Comparison of ENCODE assay signal across 29 mouse cellular contexts in genomic region chr13:91761654-91762445, GRCm38 (mm10). TPM values are rescaled to one million over a fixed set of nuclear protein-coding genes. Genes with fewer than 3 reads are reported as not detected.
DNase-seq lines count a peak whose midpoint lies in the region; ATAC-seq and TF ChIP-seq lines count a peak whose summit lies in the region.
"Had no signal": no experiment of that assay in that cellular context is flagged by ENCODE, and none has a peak within 500 bp of the region (broad histone marks: within the 10 kb centered on the region; RNA-seq: fewer than 3 reads in every experiment).

No protein-coding gene starts in this region.

- 90% methylated on average over 6 of the region's 6 CpGs for WGBS in kidney, embryonic 14.5 days
- WGBS in intestine, postnatal 0 days = 68% methylated on average over 6 of the region's 6 CpGs
- WGBS in forebrain, postnatal 0 days = 90% methylated on average over 6 of the region's 6 CpGs
- 95% methylated on average over 6 of the region's 6 CpGs for WGBS in hindbrain, embryonic 14.5 days

- DNase-seq in kidney, adult 11 months = peak; percentile 57
- DNase-seq in testis, postnatal 10 days (ENCODE audit: low spot score) = no peak
- DNase-seq in forebrain, postnatal 0 days = no peak
- no peak for DNase-seq in hindbrain, embryonic 14.5 days (ENCODE audit: low spot score)
- DNase-seq in cerebellum, adult 11 months = no peak
- DNase-seq: cerebellum, adult 2 months; cerebellum, postnatal 25 days; heart, postnatal 4 days; layer of hippocampus, adult 9-11 months; lung, postnatal 4 days; retina, postnatal 1 day; thymus, adult 18-20 months; thymus, postnatal 36 days had no signal

- TF ChIP-seq POLR2A in testis, adult 2 months (IDR thresholded peaks at IDR 0.05; ENCODE audit: control insufficient read depth, low read depth, low read length) = no peak

- no peak overlapping the region for H3K27ac ChIP-seq in kidney, embryonic 14.5 days (ENCODE audit: low read depth, low read length)
- H3K27ac ChIP-seq in testis, adult 2 months (ENCODE audit: control insufficient read depth, insufficient read depth, low read depth, low read length) = peak overlapping the region; percentile 13; the same call in 1 of the 2 replicates
- peak overlapping the region; percentile 72 for H3K27ac ChIP-seq in intestine, postnatal 0 days (ENCODE audit: low read depth, low read length)
- no peak overlapping the region for H3K27ac ChIP-seq in forebrain, postnatal 0 days (ENCODE audit: low read depth, low read length)
- no peak overlapping the region for H3K27ac ChIP-seq in hindbrain, embryonic 14.5 days
- H3K27ac ChIP-seq: embryonic facial prominence, embryonic 12.5 days; forebrain, embryonic 12.5 days; heart, embryonic 15.5 days; hindbrain, embryonic 15.5 days; left cerebral cortex, adult 2 months; limb, embryonic 15.5 days; liver, embryonic 15.5 days; midbrain, embryonic 15.5 days; neural tube, embryonic 13.5 days had no signal

- no peaks in the 10 kb centered on the region for H3K9me3 ChIP-seq in kidney, embryonic 14.5 days (ENCODE audit: control insufficient read depth, low read length)
- no peaks in the 10 kb centered on the region for H3K9me3 ChIP-seq in intestine, postnatal 0 days (ENCODE audit: control insufficient read depth)
- no peaks in the 10 kb centered on the region for H3K9me3 ChIP-seq in forebrain, postnatal 0 days (ENCODE audit: low read length)
- no peaks in the 10 kb centered on the region for H3K9me3 ChIP-seq in hindbrain, embryonic 14.5 days (ENCODE audit: control insufficient read depth, low read length)
- H3K9me3 ChIP-seq: embryonic facial prominence, embryonic 12.5 days; forebrain, embryonic 12.5 days; heart, embryonic 15.5 days; hindbrain, embryonic 15.5 days; limb, embryonic 15.5 days; liver, embryonic 15.5 days; midbrain, embryonic 15.5 days; neural tube, embryonic 13.5 days had no signal

- H3K4me3 ChIP-seq in kidney, embryonic 14.5 days (ENCODE audit: low read length) = no peak overlapping the region
- no peak overlapping the region for H3K4me3 ChIP-seq in testis, adult 2 months (ENCODE audit: control insufficient read depth, low read depth, low read length)
- no peak overlapping the region for H3K4me3 ChIP-seq in intestine, postnatal 0 days (ENCODE audit: low read depth, low read length)
- no peak overlapping the region for H3K4me3 ChIP-seq in forebrain, postnatal 0 days (ENCODE audit: low read depth, low read length)
- H3K4me3 ChIP-seq in hindbrain, embryonic 14.5 days (replicated peaks; ENCODE audit: low read length) = no peak overlapping the region
- H3K4me3 ChIP-seq: embryonic facial prominence, embryonic 12.5 days; forebrain, embryonic 12.5 days; heart, embryonic 15.5 days; hindbrain, embryonic 15.5 days; left cerebral cortex, adult 2 months; limb, embryonic 15.5 days; liver, embryonic 15.5 days; midbrain, embryonic 15.5 days; neural tube, embryonic 13.5 days had no signal

- no peaks in the 10 kb centered on the region for H3K27me3 ChIP-seq in kidney, embryonic 14.5 days (ENCODE audit: control insufficient read depth, insufficient read depth, low read length)
- no peaks in the 10 kb centered on the region for H3K27me3 ChIP-seq in testis, adult 2 months (ENCODE audit: control insufficient read depth, insufficient read depth, low read length)
- no peaks in the 10 kb centered on the region for H3K27me3 ChIP-seq in intestine, postnatal 0 days (replicated peaks; ENCODE audit: control insufficient read depth, insufficient read depth, low read length)
- H3K27me3 ChIP-seq in forebrain, postnatal 0 days (ENCODE audit: insufficient read depth, low read length) = no peaks in the 10 kb centered on the region
- no peaks in the 10 kb centered on the region for H3K27me3 ChIP-seq in hindbrain, embryonic 14.5 days (ENCODE audit: control insufficient read depth, insufficient read depth, low read length)
- H3K27me3 ChIP-seq: embryonic facial prominence, embryonic 12.5 days; forebrain, embryonic 12.5 days; heart, embryonic 15.5 days; hindbrain, embryonic 15.5 days; limb, embryonic 15.5 days; liver, embryonic 15.5 days; midbrain, embryonic 15.5 days; neural tube, embryonic 13.5 days had no signal

- H3K4me1 ChIP-seq in kidney, embryonic 14.5 days (ENCODE audit: control insufficient read depth, insufficient read depth, low read length) = no peaks in the 10 kb centered on the region
- no peaks in the 10 kb centered on the region for H3K4me1 ChIP-seq in testis, adult 2 months (ENCODE audit: control insufficient read depth, insufficient read depth, low read length)
- no peaks in the 10 kb centered on the region for H3K4me1 ChIP-seq in intestine, postnatal 0 days (replicated peaks; ENCODE audit: control insufficient read depth, insufficient read depth, low read length)
- H3K4me1 ChIP-seq in forebrain, postnatal 0 days (ENCODE audit: insufficient read depth) = no peaks in the 10 kb centered on the region
- H3K4me1 ChIP-seq in hindbrain, embryonic 14.5 days (replicated peaks; ENCODE audit: control insufficient read depth, insufficient read depth, low read length) = no peaks in the 10 kb centered on the region
- H3K4me1 ChIP-seq: embryonic facial prominence, embryonic 12.5 days; forebrain, embryonic 12.5 days; heart, embryonic 15.5 days; hindbrain, embryonic 15.5 days; limb, embryonic 15.5 days; liver, embryonic 15.5 days; midbrain, embryonic 15.5 days; neural tube, embryonic 13.5 days had no signal

- no peak overlapping the region for H3K4me2 ChIP-seq in kidney, embryonic 14.5 days (replicated peaks; ENCODE audit: low read depth, low read length)
- H3K4me2 ChIP-seq in intestine, postnatal 0 days (replicated peaks; ENCODE audit: low read depth) = no peak overlapping the region
- no peak overlapping the region for H3K4me2 ChIP-seq in forebrain, postnatal 0 days (ENCODE audit: low read depth)
- no peak overlapping the region for H3K4me2 ChIP-seq in hindbrain, embryonic 14.5 days (replicated peaks)
- H3K4me2 ChIP-seq: embryonic facial prominence, embryonic 12.5 days; forebrain, embryonic 12.5 days; heart, embryonic 15.5 days; hindbrain, embryonic 15.5 days; limb, embryonic 15.5 days; liver, embryonic 15.5 days; midbrain, embryonic 15.5 days; neural tube, embryonic 13.5 days had no signal

- no peak for TF ChIP-seq CTCF in testis, adult 2 months (IDR thresholded peaks at IDR 0.05; ENCODE audit: control insufficient read depth, insufficient read depth, insufficient replicate concordance, low read depth, low read length)
- no peak for TF ChIP-seq CTCF in intestine, postnatal 0 days (IDR thresholded peaks at IDR 0.05; ENCODE audit: low read depth)
- no peak for TF ChIP-seq CTCF in forebrain, postnatal 0 days (IDR thresholded peaks at IDR 0.05; ENCODE audit: low read depth)

- H3K9ac ChIP-seq in kidney, embryonic 14.5 days (ENCODE audit: low read depth, low read length) = no peak overlapping the region
- no peak overlapping the region for H3K9ac ChIP-seq in intestine, postnatal 0 days (ENCODE audit: low read depth, low read length)
- H3K9ac ChIP-seq in forebrain, postnatal 0 days = no peak overlapping the region
- no peak overlapping the region for H3K9ac ChIP-seq in hindbrain, embryonic 14.5 days
- H3K9ac ChIP-seq: embryonic facial prominence, embryonic 12.5 days; forebrain, embryonic 12.5 days; heart, embryonic 15.5 days; hindbrain, embryonic 15.5 days; limb, embryonic 15.5 days; liver, embryonic 15.5 days; midbrain, embryonic 15.5 days; neural tube, embryonic 13.5 days had no signal

- no peaks in the 10 kb centered on the region for H3K36me3 ChIP-seq in kidney, embryonic 14.5 days (ENCODE audit: control insufficient read depth, insufficient read depth, low read length)
- no peaks in the 10 kb centered on the region for H3K36me3 ChIP-seq in testis, adult 2 months (ENCODE audit: control insufficient read depth, insufficient read depth, low read length)
- H3K36me3 ChIP-seq in intestine, postnatal 0 days (ENCODE audit: control insufficient read depth, insufficient read depth) = no peaks in the 10 kb centered on the region
- H3K36me3 ChIP-seq in forebrain, postnatal 0 days (ENCODE audit: insufficient read depth) = no peaks in the 10 kb centered on the region
- H3K36me3 ChIP-seq in hindbrain, embryonic 14.5 days (replicated peaks; ENCODE audit: control insufficient read depth, insufficient read depth) = no peaks in the 10 kb centered on the region
- H3K36me3 ChIP-seq: embryonic facial prominence, embryonic 12.5 days; forebrain, embryonic 12.5 days; heart, embryonic 15.5 days; hindbrain, embryonic 15.5 days; limb, embryonic 15.5 days; liver, embryonic 15.5 days; midbrain, embryonic 15.5 days; neural tube, embryonic 13.5 days had no signal

- ATAC-seq in kidney, embryonic 14.5 days (ENCODE audit: low FRiP score, low TSS enrichment) = no peak
- ATAC-seq in intestine, postnatal 0 days = peak; percentile 76
- no peak for ATAC-seq in forebrain, postnatal 0 days
- no peak for ATAC-seq in hindbrain, embryonic 14.5 days (ENCODE audit: low FRiP score)
- ATAC-seq: midbrain, embryonic 15.5 days had no signal

RNA-seq across cellular contexts. Expression of gene Acot12, which starts 20.5 kb away (rescaled TPM):
- polyA plus RNA-seq in kidney, embryonic 14.5 days (2014; fragmentation: Nextera tagmentation; extraction: Ambion mirVana) = 0.18 TPM in 1 of 2 replicates, not detected in the other
- polyA plus RNA-seq in testis, adult 2 months (2012; rRNA removed) = 8.3 and 10.9 TPM in 2 replicates
- 21.8 and 24.1 TPM in 2 replicates for polyA plus RNA-seq in intestine, postnatal 0 days (2015; fragmentation: Nextera tagmentation; extraction: Ambion mirVana)
- total RNA-seq in forebrain, postnatal 0 days (2014; rRNA removed) = 0.14 and 0.15 TPM in 2 replicates
- 0.10 and 0.34 TPM in 2 replicates for polyA plus RNA-seq in forebrain, postnatal 0 days (2015; fragmentation: Nextera tagmentation; extraction: Ambion mirVana)
- polyA plus RNA-seq in hindbrain, embryonic 14.5 days (2014; fragmentation: Nextera tagmentation; extraction: Ambion mirVana) = 0.24 TPM in 1 of 2 replicates, not detected in the other
- total RNA-seq: ES-E14; gastrocnemius, adult 18-20 months; heart, postnatal 4 days had no signal
- polyA plus RNA-seq: forebrain, embryonic 12.5 days; hindbrain, embryonic 15.5 days; limb, embryonic 15.5 days; lung, embryonic 16.5 days; neural tube, embryonic 13.5 days; stomach, embryonic 14.5 days had no signal

RNA-seq across cellular contexts. Expression of gene Zcchc9, which starts 45.7 kb away (rescaled TPM):
- 31.5 and 34.0 TPM in 2 replicates for polyA plus RNA-seq in kidney, embryonic 14.5 days (2014; fragmentation: Nextera tagmentation; extraction: Ambion mirVana)
- polyA plus RNA-seq in testis, adult 2 months (2012; rRNA removed) = 4.8 and 5.4 TPM in 2 replicates
- polyA plus RNA-seq in intestine, postnatal 0 days (2015; fragmentation: Nextera tagmentation; extraction: Ambion mirVana) = 21.1 and 25.8 TPM in 2 replicates
- total RNA-seq in forebrain, postnatal 0 days (2014; rRNA removed) = 13.0 and 31.0 TPM in 2 replicates
- 6.4 and 13.0 TPM in 2 replicates for polyA plus RNA-seq in forebrain, postnatal 0 days (2015; fragmentation: Nextera tagmentation; extraction: Ambion mirVana)
- polyA plus RNA-seq in hindbrain, embryonic 14.5 days (2014; fragmentation: Nextera tagmentation; extraction: Ambion mirVana) = 12.2 and 15.1 TPM in 2 replicates

Comparison
In these comparisons a context has a peak if more than half of its experiments do, and no peak if none do; other contexts are left out.
1. H3K27ac ChIP-seq: peak in testis, adult 2 months (single experiment) and intestine, postnatal 0 days (single experiment); none in kidney, embryonic 14.5 days (single experiment), forebrain, postnatal 0 days (single experiment) and hindbrain, embryonic 14.5 days (single experiment).